Mouse (Mus musculus): ENCODE measurements at regions not wholly inside any gene's neighbourhood (a gene's known extent, or its start where the extent isn't known, plus 50 kb on each side); places are given as distances from the start of the nearest gene placed in this dataset.

DNA sequence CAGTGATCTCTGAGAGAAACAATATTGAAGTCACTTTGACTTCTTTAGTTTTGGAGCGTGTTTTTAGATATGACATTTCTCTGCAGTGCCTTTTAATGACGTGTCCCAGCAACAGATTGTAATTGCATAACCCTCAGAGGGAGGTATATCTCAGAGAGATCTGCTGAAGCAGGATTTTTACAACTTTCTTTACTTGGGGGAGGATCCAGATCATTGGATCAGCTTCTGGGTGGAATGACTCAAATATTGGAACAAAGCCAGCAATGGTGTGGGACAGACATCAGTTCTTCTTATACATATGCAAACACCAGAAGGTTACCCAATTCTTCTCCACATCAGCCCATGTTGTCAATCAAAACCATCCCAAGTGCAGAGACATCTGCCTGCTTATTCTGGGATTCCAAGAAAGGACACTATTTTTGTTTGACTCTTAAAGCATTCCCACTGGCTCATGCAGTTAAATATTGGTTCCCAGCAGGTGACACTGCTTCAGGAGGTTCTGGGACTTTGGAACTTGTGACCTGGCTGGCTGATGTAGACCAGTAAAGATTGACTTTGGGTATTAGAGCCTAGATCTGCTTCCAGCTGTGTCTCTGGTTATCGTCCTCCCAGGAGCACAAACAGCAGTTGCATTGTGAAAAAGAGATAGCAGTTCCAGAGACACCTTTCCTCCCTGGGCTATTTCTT, 130.5 kb upstream of the C1qtnf7 start:
- no peak for TF ChIP-seq CTCF (conservative IDR thresholded peaks at IDR 0.05; ENCODE audit: low read length)
- no peak for TF ChIP-seq POU5F1 (IDR thresholded peaks at IDR 0.05; ENCODE audit: borderline replicate concordance, low read length)
